In genomic region chr10:62036815-62037214, GRCm38 (mm10) we compare ENCODE assay signal across 27 mouse cellular contexts. TPM values are rescaled to one million over a fixed set of nuclear protein-coding genes. Genes with fewer than 3 reads are reported as not detected.
"Had no signal": no experiment of that assay in that cellular context is flagged by ENCODE, and none has a peak within 500 bp of the region (broad histone marks: within the 10 kb centered on the region; RNA-seq: fewer than 3 reads in every experiment).

No protein-coding gene starts in this region.

- ATAC-seq: hindbrain, postnatal 0 days; liver, embryonic 12.5 days had no signal

- H3K4me1 ChIP-seq: heart, embryonic 15.5 days; hindbrain, embryonic 13.5 days; hindbrain, embryonic 15.5 days; limb, embryonic 13.5 days; liver, embryonic 12.5 days had no signal

- H3K4me2 ChIP-seq: heart, embryonic 11.5 days; heart, embryonic 13.5 days; heart, embryonic 15.5 days; hindbrain, embryonic 13.5 days; hindbrain, embryonic 15.5 days; kidney, embryonic 15.5 days; limb, embryonic 13.5 days; limb, embryonic 15.5 days; liver, embryonic 12.5 days had no signal

- H3K27ac ChIP-seq: heart, adult 2 months; heart, embryonic 13.5 days; heart, embryonic 15.5 days; hindbrain, embryonic 13.5 days; hindbrain, embryonic 15.5 days; hindbrain, postnatal 0 days; kidney, postnatal 0 days; limb, embryonic 13.5 days; limb, embryonic 15.5 days; liver, embryonic 12.5 days; liver, embryonic 14.5 days had no signal

- H3K4me3 ChIP-seq: heart, adult 2 months; heart, embryonic 13.5 days; heart, embryonic 15.5 days; hindbrain, embryonic 13.5 days; hindbrain, embryonic 15.5 days; kidney, embryonic 15.5 days; limb, embryonic 13.5 days; limb, embryonic 15.5 days; liver, embryonic 12.5 days had no signal

- H3K36me3 ChIP-seq: heart, embryonic 13.5 days; heart, embryonic 15.5 days; hindbrain, embryonic 13.5 days; hindbrain, embryonic 15.5 days; kidney, embryonic 15.5 days; limb, embryonic 13.5 days; limb, embryonic 15.5 days; liver, embryonic 12.5 days had no signal

- H3K9me3 ChIP-seq: hindbrain, embryonic 15.5 days had no signal

- H3K9ac ChIP-seq: heart, embryonic 13.5 days; heart, embryonic 15.5 days; hindbrain, embryonic 13.5 days; hindbrain, embryonic 15.5 days; kidney, embryonic 15.5 days; limb, embryonic 13.5 days; limb, embryonic 15.5 days; liver, embryonic 12.5 days; liver, embryonic 14.5 days had no signal

- DNase-seq: gastrocnemius, postnatal 14 days; gastrocnemius, postnatal 36 days; heart, adult 11 months; heart, adult 2 months; heart, postnatal 14 days; heart, postnatal 36 days; kidney, adult 11 months; kidney, adult 2 months; kidney, adult 9 months; kidney, postnatal 14 days; kidney, postnatal 36 days; layer of hippocampus, adult 9-11 months; layer of hippocampus, postnatal 36 days; left cerebral cortex, postnatal 4 days had no signal

- H3K27me3 ChIP-seq: heart, embryonic 13.5 days; heart, embryonic 15.5 days; hindbrain, embryonic 13.5 days; hindbrain, embryonic 15.5 days; kidney, embryonic 15.5 days; limb, embryonic 13.5 days; limb, embryonic 15.5 days; liver, embryonic 12.5 days had no signal

RNA-seq across cellular contexts. Expression of gene Col13a1, which starts 57.9 kb away (rescaled TPM):
- total RNA-seq: hematopoietic stem cell, adult 5-6 weeks had no signal
